ENCODE assay signal across 11 mouse cellular contexts in the genomic region with DNA sequence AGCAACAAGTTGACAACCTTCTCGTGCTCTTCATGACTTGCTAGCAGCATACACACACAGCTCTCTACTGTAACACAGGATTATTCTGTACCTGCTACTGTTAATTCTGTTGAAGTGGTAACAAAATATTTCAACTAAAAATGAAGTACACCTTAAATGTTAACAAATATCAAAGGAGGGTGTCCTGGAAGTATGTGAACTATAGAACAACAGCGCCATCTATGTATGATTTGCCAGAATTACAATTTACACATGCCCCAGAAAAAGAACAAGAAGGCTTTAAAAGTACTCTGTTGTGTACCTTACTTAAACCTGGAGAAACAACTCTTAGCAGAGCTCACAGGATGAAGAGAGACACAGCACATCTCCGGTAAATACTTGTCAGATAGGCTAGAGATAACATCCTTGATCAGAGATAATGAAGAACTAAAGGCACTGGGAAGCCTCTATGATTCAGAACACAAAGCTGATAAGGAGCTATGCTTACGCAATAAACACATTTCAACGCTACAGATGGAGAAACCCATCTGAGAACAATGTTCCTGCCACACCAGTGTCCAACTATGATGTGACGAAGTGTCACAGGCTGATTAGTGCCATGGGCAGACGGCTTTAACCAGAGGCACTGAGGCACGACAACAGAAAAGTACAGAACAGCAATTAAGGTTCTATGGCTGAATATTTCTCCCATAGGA. TPM values are rescaled to one million over a fixed set of nuclear protein-coding genes. Genes with fewer than 3 reads are reported as not detected.
DNase-seq lines count a peak whose midpoint lies in the region; ATAC-seq and TF ChIP-seq lines count a peak whose summit lies in the region.
"Had no signal": no experiment of that assay in that cellular context is flagged by ENCODE, and none has a peak within 500 bp of the region (broad histone marks: within the 10 kb centered on the region; RNA-seq: fewer than 3 reads in every experiment).

No protein-coding gene starts in this region.

- TF ChIP-seq EP300 in MEL (IDR thresholded peaks at IDR 0.05; ENCODE audit: low read depth in 1 of 2, low read length in 2 of 2): no peak

- peak; percentile 90 for TF ChIP-seq RAD21 in MEL (IDR thresholded peaks at IDR 0.05; ENCODE audit: low read depth, low read length)

- ATAC-seq in hindbrain, embryonic 11.5 days (ENCODE audit: low FRiP score): no peak
- no peak for ATAC-seq in hindbrain, embryonic 13.5 days (ENCODE audit: low FRiP score)
- peak; percentile 40; the same call in 1 of the 2 replicates for ATAC-seq in granulocyte monocyte progenitor cell, adult 5-6 weeks (replicated peaks; ENCODE audit: poor library complexity, severe bottlenecking)

- no peaks in the 10 kb centered on the region for H3K27me3 ChIP-seq in hindbrain, embryonic 11.5 days (ENCODE audit: control insufficient read depth, insufficient read depth, low read length)
- no peaks in the 10 kb centered on the region for H3K27me3 ChIP-seq in hindbrain, embryonic 13.5 days
- H3K27me3 ChIP-seq in MEL (ENCODE audit: control insufficient read depth in 1 of 2, insufficient read depth in 2 of 2, low read length in 2 of 2): no peaks in the 10 kb centered on the region

- no peaks in the 10 kb centered on the region for H3K4me1 ChIP-seq in hindbrain, embryonic 11.5 days (replicated peaks; ENCODE audit: control insufficient read depth, insufficient read depth, low read length)
- no peaks in the 10 kb centered on the region for H3K4me1 ChIP-seq in hindbrain, embryonic 13.5 days (replicated peaks)
- H3K4me1 ChIP-seq in MEL (ENCODE audit: control insufficient read depth in 1 of 2, insufficient read depth in 2 of 2, low read length in 2 of 2): no peaks in the 10 kb centered on the region

- peaks cover 14% of the 10 kb centered on the region for H3K36me3 ChIP-seq in hindbrain, embryonic 11.5 days (ENCODE audit: control insufficient read depth, insufficient read depth, low read length)
- peaks cover 91% of the 10 kb centered on the region for H3K36me3 ChIP-seq in hindbrain, embryonic 13.5 days
- peaks cover 0 to 45% of the 10 kb centered on the region in 2 experiments; a peak in 2 of 4 replicates for H3K36me3 ChIP-seq in MEL (ENCODE audit: control insufficient read depth in 1 of 2, insufficient read depth in 2 of 2, low read length in 2 of 2)

- H3K27ac ChIP-seq in hindbrain, embryonic 11.5 days (ENCODE audit: low read depth, low read length): no peak overlapping the region
- H3K27ac ChIP-seq in hindbrain, embryonic 13.5 days: no peak overlapping the region
- H3K27ac ChIP-seq in MEL (ENCODE audit: control insufficient read depth, low read depth, low read length): no peak overlapping the region

- 79% methylated on average over 8 of the region's 8 CpGs for WGBS in hindbrain, embryonic 11.5 days
- WGBS in hindbrain, embryonic 13.5 days: 80% methylated on average over 8 of the region's 8 CpGs

- TF ChIP-seq CTCF in MEL (IDR thresholded peaks at IDR 0.05 in 2 of 3, conservative IDR thresholded peaks at IDR 0.05 in 1 of 3; ENCODE audit: control insufficient read depth in 1 of 3, insufficient read depth in 1 of 3, low read depth in 2 of 3, low read length in 3 of 3, poor library complexity in 1 of 3, severe bottlenecking in 1 of 3): peak; percentile 33 to 85 (median 69)

- TF ChIP-seq POLR2A in MEL (IDR thresholded peaks at IDR 0.05; ENCODE audit: control insufficient read depth in 1 of 2, insufficient read depth in 1 of 2, low read depth in 1 of 2, low read length in 2 of 2, poor library complexity in 1 of 2): no peak

- H3K9me3 ChIP-seq in hindbrain, embryonic 11.5 days (ENCODE audit: control insufficient read depth, low read length): no peaks in the 10 kb centered on the region
- no peaks in the 10 kb centered on the region for H3K9me3 ChIP-seq in hindbrain, embryonic 13.5 days
- H3K9me3 ChIP-seq in MEL (replicated peaks; ENCODE audit: insufficient read depth, low read length): no peaks in the 10 kb centered on the region

- H3K4me2 ChIP-seq in hindbrain, embryonic 11.5 days (replicated peaks; ENCODE audit: low read depth, low read length): no peak overlapping the region
- H3K4me2 ChIP-seq in hindbrain, embryonic 13.5 days: no peak overlapping the region

- no peak overlapping the region for H3K4me3 ChIP-seq in hindbrain, embryonic 11.5 days (ENCODE audit: low read depth, low read length)
- H3K4me3 ChIP-seq in hindbrain, embryonic 13.5 days: no peak overlapping the region
- no peak overlapping the region for H3K4me3 ChIP-seq in MEL (ENCODE audit: control insufficient read depth in 1 of 2, insufficient read depth in 1 of 2, low read depth in 2 of 2, low read length in 2 of 2)

- DNase-seq in hindbrain, embryonic 11.5 days (ENCODE audit: low spot score): peak; percentile 46
- DNase-seq in A20 (ENCODE audit: low read depth, low spot score): peak; percentile 56
- peak; percentile 74 for DNase-seq in MEL (ENCODE audit: low read depth, low spot score)
- no peak for DNase-seq in urinary bladder, postnatal 14 days (ENCODE audit: low spot score)
- DNase-seq in urinary bladder, postnatal 36 days (ENCODE audit: low spot score in 2 of 2): no peak
- no peak for DNase-seq in adrenal gland, postnatal 25 days
- DNase-seq: cerebellum, adult 11 months had no signal

- H3K9ac ChIP-seq in hindbrain, embryonic 11.5 days (ENCODE audit: low read depth, low read length): no peak overlapping the region
- H3K9ac ChIP-seq in hindbrain, embryonic 13.5 days: no peak overlapping the region
- no peak overlapping the region for H3K9ac ChIP-seq in MEL (ENCODE audit: control insufficient read depth, low read depth, low read length, poor library complexity, severe bottlenecking)

- no peaks in the 10 kb centered on the region for H3K79me2 ChIP-seq in MEL (ENCODE audit: control insufficient read depth, insufficient read depth, low read length, poor library complexity)

TF ChIP-seq in MEL, 35 proteins besides CTCF, POLR2A, EP300 and RAD21:
- peak; percentile 57 for TF ChIP-seq SMC3 (IDR thresholded peaks at IDR 0.05; ENCODE audit: low read depth, low read length)
- TF ChIP-seq ETS1 (IDR thresholded peaks at IDR 0.05; ENCODE audit: low read depth, low read length): 0 out of 2 replicates have a peak, but pooled peaks have one; percentile 1
- peak; percentile 80 for TF ChIP-seq ZC3H11A (IDR thresholded peaks at IDR 0.05; ENCODE audit: low read depth, low read length)
- no peak; the same call in 1 of the 2 replicates for TF ChIP-seq MAX (IDR thresholded peaks at IDR 0.05; ENCODE audit: low read length)

RNA-seq across cellular contexts. Expression of a gene that starts 19.8 kb away (rescaled TPM):
- 287 and 289 TPM in 2 replicates for polyA plus RNA-seq in hindbrain, embryonic 11.5 days (2014; fragmentation: Nextera tagmentation; extraction: Ambion mirVana)
- 279 and 295 TPM in 2 replicates for polyA plus RNA-seq in hindbrain, embryonic 13.5 days (2015; fragmentation: Nextera tagmentation; extraction: Ambion mirVana)
- 214 and 228 TPM in 2 replicates for total RNA-seq in MEL (2012; rRNA removed)
- polyA plus RNA-seq in MEL (2012; ENCODE audit: insufficient read depth in 1 of 2, insufficient read length in 2 of 2, low read depth in 1 of 2, low replicate concordance in 2 of 2, missing spikeins in 1 of 2): 100 to 1,000 TPM; 533 to 873 TPM
- total RNA-seq in granulocyte monocyte progenitor cell, adult 5-6 weeks (2014; fragmentation: Nextera tagmentation): 134 and 155 TPM in 2 replicates
- total RNA-seq in granulocyte monocyte progenitor cell, adult 5-6 weeks (2017): 103 and 107 TPM in 2 replicates
- 337 and 339 TPM in 2 replicates for total RNA-seq in adrenal gland, postnatal 25 days (2021)

RNA-seq across cellular contexts. Expression of a gene that starts 31.0 kb away (rescaled TPM):
- polyA plus RNA-seq in hindbrain, embryonic 11.5 days (2014; fragmentation: Nextera tagmentation; extraction: Ambion mirVana): not detected in 2 replicates
- polyA plus RNA-seq in hindbrain, embryonic 13.5 days (2015; fragmentation: Nextera tagmentation; extraction: Ambion mirVana): not detected in 2 replicates
- total RNA-seq in MEL (2012; rRNA removed): not detected in 2 replicates
- polyA plus RNA-seq in MEL (2012; ENCODE audit: insufficient read depth in 1 of 2, insufficient read length in 2 of 2, low read depth in 1 of 2, low replicate concordance in 2 of 2, missing spikeins in 1 of 2): not detected
- total RNA-seq in granulocyte monocyte progenitor cell, adult 5-6 weeks (2014; fragmentation: Nextera tagmentation): not detected in 2 replicates
- total RNA-seq in granulocyte monocyte progenitor cell, adult 5-6 weeks (2017): not detected in 2 replicates
- total RNA-seq in adrenal gland, postnatal 25 days (2021): not detected in 2 replicates
- total RNA-seq: heart, adult 18-20 months had no signal
- polyA plus RNA-seq: liver, embryonic 16.5 days had no signal

RNA-seq across cellular contexts. Expression of a gene that starts 42.0 kb away (rescaled TPM):
- not detected in 2 replicates for polyA plus RNA-seq in hindbrain, embryonic 11.5 days (2014; fragmentation: Nextera tagmentation; extraction: Ambion mirVana)
- not detected in 2 replicates for polyA plus RNA-seq in hindbrain, embryonic 13.5 days (2015; fragmentation: Nextera tagmentation; extraction: Ambion mirVana)
- total RNA-seq in MEL (2012; rRNA removed): not detected in 2 replicates
- polyA plus RNA-seq in MEL (2012; ENCODE audit: insufficient read depth in 1 of 2, insufficient read length in 2 of 2, low read depth in 1 of 2, low replicate concordance in 2 of 2, missing spikeins in 1 of 2): not detected
- not detected in 2 replicates for total RNA-seq in granulocyte monocyte progenitor cell, adult 5-6 weeks (2014; fragmentation: Nextera tagmentation)
- total RNA-seq in granulocyte monocyte progenitor cell, adult 5-6 weeks (2017): not detected in 2 replicates
- not detected in 2 replicates for total RNA-seq in adrenal gland, postnatal 25 days (2021)
- total RNA-seq: heart, adult 18-20 months had no signal
- polyA plus RNA-seq: liver, embryonic 16.5 days had no signal

Comparison
In these comparisons a context has a peak if more than half of its experiments do, and no peak if none do; other contexts are left out.
1. DNase-seq: peak in hindbrain, embryonic 11.5 days (single experiment), A20 (single experiment) and MEL (single experiment); none in urinary bladder, postnatal 14 days (single experiment), urinary bladder, postnatal 36 days (0 of 2) and adrenal gland, postnatal 25 days (single experiment).